Mouse (Mus musculus): ENCODE measurements around the gene Fam84b.
"Not testable (repeated sequence)": the region's sequence is repeated elsewhere in the genome, so short reads cannot be mapped to it uniquely, and the experiment has no call there.

DNA sequence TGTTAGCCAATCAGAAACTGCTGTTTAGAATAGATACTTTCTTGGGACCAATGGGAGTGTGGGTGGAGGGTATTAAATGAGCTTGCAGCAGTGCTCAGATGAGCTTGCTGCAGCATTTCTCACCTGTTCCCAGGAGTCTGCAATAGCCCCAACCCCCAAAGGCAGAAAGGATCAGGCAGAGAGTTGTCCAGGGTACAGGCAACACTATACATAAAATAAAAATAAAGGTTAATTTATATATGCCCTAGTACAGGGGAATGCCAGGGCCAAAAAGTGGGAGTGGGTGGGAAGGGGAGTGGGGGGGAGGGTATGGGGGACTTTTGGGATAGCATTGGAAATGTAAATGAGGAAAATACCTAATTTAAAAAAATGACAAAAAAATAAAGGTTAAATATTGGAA lies 12.3 kb downstream of the Fam84b start:
- TF ChIP-seq CTCF (IDR thresholded peaks at IDR 0.05; ENCODE audit: borderline replicate concordance, control insufficient read depth, extremely low read depth, insufficient read depth, low read length, poor library complexity); POLR2A (IDR thresholded peaks at IDR 0.05; ENCODE audit: control insufficient read depth, extremely low read depth, insufficient read depth, low read length, poor library complexity): not testable (repeated sequence)
